In genomic region chr1:169408120-169408519, GRCm38 (mm10) we compare ENCODE assay signal across 23 mouse cellular contexts.
DNase-seq lines count a peak whose midpoint lies in the region; ATAC-seq and TF ChIP-seq lines count a peak whose summit lies in the region.
"Had no signal": no experiment of that assay in that cellular context is flagged by ENCODE, and none has a peak within 500 bp of the region (broad histone marks: within the 10 kb centered on the region; RNA-seq: fewer than 3 reads in every experiment).

No protein-coding gene starts in this region.

- no peaks in the 10 kb centered on the region for H3K4me1 ChIP-seq in forebrain, postnatal 0 days (ENCODE audit: insufficient read depth)
- no peaks in the 10 kb centered on the region for H3K4me1 ChIP-seq in forebrain, embryonic 13.5 days
- no peaks in the 10 kb centered on the region for H3K4me1 ChIP-seq in heart, embryonic 11.5 days (ENCODE audit: control insufficient read depth, insufficient read depth, low read length)

- H3K4me3 ChIP-seq in forebrain, postnatal 0 days (ENCODE audit: low read depth, low read length): no peak overlapping the region
- no peak overlapping the region for H3K4me3 ChIP-seq in forebrain, embryonic 13.5 days
- no peak overlapping the region for H3K4me3 ChIP-seq in heart, embryonic 11.5 days (ENCODE audit: low read depth, low read length)

- no peak for TF ChIP-seq CTCF in forebrain, postnatal 0 days (IDR thresholded peaks at IDR 0.05; ENCODE audit: low read depth)

- peak; percentile 22 for DNase-seq in forebrain, postnatal 0 days
- no peak for DNase-seq in frontal cortex, postnatal 36 days (ENCODE audit: low spot score in 2 of 2)
- peak; percentile 41 for DNase-seq in heart, adult 11 months
- DNase-seq in brain, adult 2 months (ENCODE audit: low read depth, low spot score): peak; percentile 28
- DNase-seq in cerebellum, postnatal 10 days: no peak
- DNase-seq: adrenal gland, adult 2 months; adrenal gland, adult 8-10 months; adrenal gland, postnatal 10 days; adrenal gland, postnatal 14 days; adrenal gland, postnatal 25 days; adrenal gland, postnatal 36 days; B cell, adult 2 months; cerebellum, adult 11 months; cerebellum, adult 11-12 months; cerebellum, adult 18-20 months had no signal

- no peak overlapping the region for H3K9ac ChIP-seq in forebrain, postnatal 0 days
- H3K9ac ChIP-seq in forebrain, embryonic 13.5 days: no peak overlapping the region
- H3K9ac ChIP-seq in heart, embryonic 11.5 days (ENCODE audit: low read depth, low read length): no peak overlapping the region

- H3K9me3 ChIP-seq in forebrain, postnatal 0 days (ENCODE audit: low read length): no peaks in the 10 kb centered on the region
- H3K9me3 ChIP-seq in forebrain, embryonic 13.5 days (replicated peaks): no peaks in the 10 kb centered on the region
- no peaks in the 10 kb centered on the region for H3K9me3 ChIP-seq in heart, embryonic 11.5 days (replicated peaks; ENCODE audit: control insufficient read depth, low read length)

- WGBS in forebrain, postnatal 0 days: 47% methylated on average over 2 of the region's 2 CpGs
- 58% methylated on average over 2 of the region's 2 CpGs for WGBS in forebrain, embryonic 13.5 days
- 75% methylated on average over 2 of the region's 2 CpGs for WGBS in heart, embryonic 11.5 days (ENCODE audit: insufficient replicate concordance)

- no peak overlapping the region for H3K27ac ChIP-seq in forebrain, postnatal 0 days (ENCODE audit: low read depth, low read length)
- H3K27ac ChIP-seq in forebrain, embryonic 13.5 days: no peak overlapping the region
- H3K27ac ChIP-seq in heart, embryonic 11.5 days (ENCODE audit: low read depth, low read length): no peak overlapping the region

- ATAC-seq in forebrain, postnatal 0 days: peak; percentile 60
- ATAC-seq in forebrain, embryonic 13.5 days: no peak
- peak; percentile 92 for ATAC-seq in frontal cortex, adult (ENCODE audit: low TSS enrichment)
- no peak for ATAC-seq in heart, embryonic 11.5 days (replicated peaks; ENCODE audit: insufficient number of reproducible peaks, low FRiP score, low TSS enrichment)
- ATAC-seq: activated CD4-positive, CD25-positive, alpha-beta regulatory T cell, adult 4 months; CD4-positive, CD25-positive, alpha-beta regulatory T cell, adult 4 months; Patski had no signal

- H3K36me3 ChIP-seq in forebrain, postnatal 0 days (ENCODE audit: insufficient read depth): no peaks in the 10 kb centered on the region
- H3K36me3 ChIP-seq in forebrain, embryonic 13.5 days (ENCODE audit: poor library complexity, severe bottlenecking): no peaks in the 10 kb centered on the region
- no peaks in the 10 kb centered on the region for H3K36me3 ChIP-seq in heart, embryonic 11.5 days (ENCODE audit: control insufficient read depth, insufficient read depth, low read length)
- H3K36me3 ChIP-seq: G1E had no signal

- no peak overlapping the region for H3K4me2 ChIP-seq in forebrain, postnatal 0 days (ENCODE audit: low read depth)
- H3K4me2 ChIP-seq in forebrain, embryonic 13.5 days: no peak overlapping the region
- H3K4me2 ChIP-seq in heart, embryonic 11.5 days: no peak overlapping the region

- H3K27me3 ChIP-seq in forebrain, postnatal 0 days (ENCODE audit: insufficient read depth, low read length): no peaks in the 10 kb centered on the region
- H3K27me3 ChIP-seq in forebrain, embryonic 13.5 days: no peaks in the 10 kb centered on the region
- no peaks in the 10 kb centered on the region for H3K27me3 ChIP-seq in heart, embryonic 11.5 days (ENCODE audit: control insufficient read depth, insufficient read depth, low read length)
- H3K27me3 ChIP-seq: CH12.LX had no signal

Comparison
In these comparisons a context has a peak if more than half of its experiments do, and no peak if none do; other contexts are left out.
1. ATAC-seq: peak in forebrain, postnatal 0 days (single experiment) and frontal cortex, adult (single experiment); none in forebrain, embryonic 13.5 days (single experiment) and heart, embryonic 11.5 days (single experiment).
2. DNase-seq: peak in forebrain, postnatal 0 days (single experiment), heart, adult 11 months (single experiment) and brain, adult 2 months (single experiment); none in frontal cortex, postnatal 36 days (0 of 2) and cerebellum, postnatal 10 days (0 of 2).